Mouse (Mus musculus) liver, embryonic 16.5 days (tissue): ENCODE results near the gene Etfbkmt. TPM values are rescaled to one million over a fixed set of nuclear protein-coding genes. Genes with fewer than 3 reads are reported as not detected.
"Not testable (repeated sequence)": the region's sequence is repeated elsewhere in the genome, so short reads cannot be mapped to it uniquely, and the experiment has no call there.

Experiments
- ATAC-seq: fragments of 200-750 bp; cut with Nextera tagmentation; 2 replicates; pipeline ENCODE4 v1.8.0; 2017; ENCODE audit warnings: low read depth, mild to moderate bottlenecking, moderate number of reproducible peaks, moderate library complexity
- H3K27ac ChIP-seq: fragments of 300-500 bp; sonication (generic); 2 replicates; pipeline ENCODE4 v1.5.1; 2014; ENCODE audit warnings: mild to moderate bottlenecking, low read length
- H3K27me3 ChIP-seq: fragments of 300-500 bp; sonication (generic); 2 replicates; pipeline ENCODE4 v1.6.1; 2014; ENCODE audit warnings: low read depth, low read length, mixed read lengths; ENCODE audit not compliant: control insufficient read depth, insufficient read depth
- H3K36me3 ChIP-seq: fragments of 300-500 bp; sonication (generic); 2 replicates; pipeline ENCODE4 v1.6.1; 2014; ENCODE audit warnings: mild to moderate bottlenecking; ENCODE audit not compliant: control insufficient read depth, insufficient read depth
- H3K4me1 ChIP-seq: fragments of 300-500 bp; sonication (generic); 2 replicates; pipeline ENCODE4 v1.6.1; 2014; ENCODE audit warnings: low read depth, low read length, mixed read lengths; ENCODE audit not compliant: control insufficient read depth
- H3K4me2 ChIP-seq: fragments of 300-500 bp; sonication (generic); 2 replicates; pipeline ENCODE4 v1.6.1; 2014; ENCODE audit warnings: low read depth, low read length, mixed read lengths
- H3K4me3 ChIP-seq: fragments of 300-500 bp; sonication (generic); 2 replicates; pipeline ENCODE4 v1.5.1; 2014; ENCODE audit warnings: low read depth, mild to moderate bottlenecking, low read length
- H3K9ac ChIP-seq: fragments of 300-500 bp; sonication (generic); 2 replicates; pipeline ENCODE4 v1.6.1; 2014; ENCODE audit warnings: low read depth, low read length
- H3K9me3 ChIP-seq: fragments of 300-500 bp; sonication (generic); replicated peaks from 2 replicates; pipeline ENCODE4 v1.6.1; 2016; ENCODE audit warnings: low read length; ENCODE audit not compliant: control insufficient read depth
- WGBS: fragments of 180-500 bp; shearing (Covaris S2); extraction: QIAGEN DNeasy Blood & Tissue Kit; methylation state at CpG from one replicate; pipeline ENCODE4 v1.1.7; 2014; ENCODE audit not compliant: insufficient replicate concordance; 5-methylcytosine and 5-hydroxymethylcytosine counted together
- polyA plus RNA-seq: library from polyadenylated mRNA; unstranded; fragments of >200 nt; fragmentation: Nextera tagmentation; extraction: Ambion mirVana; gene quantifications from 2 replicates; pipeline ENCODE4 v1.2.1, GENCODE M21; 2015

Etfbkmt gene
- polyA plus RNA-seq, 1 experiment from 2014 or later: 15.7 TPM

- Histone ChIP-seq H3K9me3 (no peaks in the 10 kb centered on the region), H3K9ac (no peak overlapping the region), H3K4me3 (no peak overlapping the region), H3K27ac (no peak overlapping the region), H3K4me1 (no peaks in the 10 kb centered on the region), H3K27me3 (no peaks in the 10 kb centered on the region), H3K4me2 (no peak overlapping the region), H3K36me3 (no peaks in the 10 kb centered on the region)
- 55% methylated on average over 1 of the region's 1 CpGs for WGBS
- no peak for ATAC-seq
Measured at GRCm38 (mm10) chr6:149167672-149168071, 28.0 kb downstream of the Etfbkmt start.

DNA sequence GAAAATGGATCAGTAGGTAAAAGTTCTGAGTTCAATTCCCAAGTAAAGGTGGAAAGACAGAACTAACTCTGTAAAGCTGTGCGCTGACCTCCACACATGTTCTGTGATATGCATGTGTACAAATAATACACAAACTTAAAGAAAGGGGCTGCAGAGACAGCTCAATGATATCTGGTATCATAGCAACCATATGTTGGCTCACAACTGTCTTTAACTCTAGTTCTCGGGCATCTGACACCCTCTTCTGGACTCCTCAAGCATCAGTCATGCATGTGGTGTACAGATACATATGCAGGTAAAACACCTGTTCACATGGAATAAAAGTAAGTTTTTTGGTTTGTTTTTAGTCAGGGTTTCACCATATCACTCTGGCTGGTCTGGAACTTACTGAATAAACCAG lies 28.8 kb downstream of the Etfbkmt start:
- Histone ChIP-seq H3K27me3 (no peaks in the 10 kb centered on the region), H3K36me3 (no peaks in the 10 kb centered on the region), H3K27ac (no peak overlapping the region), H3K4me3 (no peak overlapping the region), H3K9me3 (no peaks in the 10 kb centered on the region), H3K9ac (no peak overlapping the region), H3K4me2 (no peak overlapping the region), H3K4me1 (no peaks in the 10 kb centered on the region)
- ATAC-seq: no peak
- WGBS: 62% methylated on average over 2 of the region's 2 CpGs

GRCm38 (mm10) chr6:149169965-149170364 lies 30.3 kb downstream of the Etfbkmt start:
- H3K36me3 ChIP-seq, H3K27me3 ChIP-seq, H3K4me2 ChIP-seq, H3K4me3 ChIP-seq, H3K9me3 ChIP-seq, ATAC-seq, H3K9ac ChIP-seq, H3K27ac ChIP-seq, H3K4me1 ChIP-seq: not testable (repeated sequence)
- WGBS: 76% methylated on average over 4 of the region's 4 CpGs

DNA sequence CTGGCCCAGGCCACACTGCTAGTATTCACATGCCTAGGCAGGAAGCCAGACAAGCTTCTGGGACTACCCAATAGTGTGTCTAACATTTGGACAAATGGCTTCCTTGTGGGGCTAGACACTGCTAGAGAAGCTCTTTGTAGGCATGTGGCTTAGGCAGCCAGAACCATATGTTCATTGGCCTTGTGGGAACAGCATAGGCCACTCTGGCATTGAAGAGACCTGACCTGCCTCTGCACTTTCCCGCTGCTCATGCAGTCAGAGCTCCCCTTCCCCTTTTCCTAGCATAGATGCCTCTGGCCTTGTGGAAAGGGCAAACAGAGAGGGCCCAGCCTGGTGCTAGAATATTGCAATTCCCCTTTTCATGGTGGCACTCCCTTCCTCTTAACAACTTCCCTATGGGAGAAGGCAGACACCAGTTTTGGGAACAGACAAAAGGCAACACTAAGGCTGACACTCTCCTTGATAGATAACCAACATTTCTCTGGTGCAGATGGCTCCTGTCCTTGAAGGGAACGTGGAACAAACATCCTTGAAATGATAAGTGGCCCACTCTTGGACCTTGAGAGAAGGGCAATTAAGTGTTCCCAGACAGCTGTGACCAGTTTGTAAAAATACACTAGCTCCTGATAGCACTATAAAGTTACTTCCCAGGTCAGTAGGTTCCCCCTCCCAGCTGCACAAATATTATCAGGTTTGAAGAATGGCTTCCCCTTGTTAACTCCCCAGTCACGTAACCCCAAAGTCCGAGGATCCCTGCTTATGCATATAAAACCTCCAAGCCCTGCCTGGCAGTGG lies 34.4 kb downstream of the Etfbkmt start:
- H3K9ac ChIP-seq: no peak overlapping the region
- H3K27ac ChIP-seq: no peak overlapping the region
- no peaks in the 10 kb centered on the region for H3K27me3 ChIP-seq
- no peak overlapping the region for H3K4me3 ChIP-seq
- no peak overlapping the region for H3K4me2 ChIP-seq
- no peak for ATAC-seq
- 52% methylated on average over 4 of the region's 4 CpGs for WGBS
- peaks cover 4% of the 10 kb centered on the region; the same call in 1 of the 2 replicates for H3K36me3 ChIP-seq
- no peaks in the 10 kb centered on the region; the same call in 1 of the 2 replicates for H3K4me1 ChIP-seq
- H3K9me3 ChIP-seq: no peaks in the 10 kb centered on the region

GRCm38 (mm10) chr6:149174932-149175570 lies 35.4 kb downstream of the Etfbkmt start:
- Histone ChIP-seq H3K9ac (no peak overlapping the region), H3K27me3 (no peaks in the 10 kb centered on the region), H3K9me3 (no peaks in the 10 kb centered on the region), H3K4me1 (no peaks in the 10 kb centered on the region; the same call in 1 of the 2 replicates), H3K36me3 (peaks cover 4% of the 10 kb centered on the region; the same call in 1 of the 2 replicates), H3K4me2 (no peak overlapping the region), H3K27ac (no peak overlapping the region), H3K4me3 (no peak overlapping the region)
- WGBS: 66% methylated on average over 3 of the region's 3 CpGs
- ATAC-seq: no peak

DNA sequence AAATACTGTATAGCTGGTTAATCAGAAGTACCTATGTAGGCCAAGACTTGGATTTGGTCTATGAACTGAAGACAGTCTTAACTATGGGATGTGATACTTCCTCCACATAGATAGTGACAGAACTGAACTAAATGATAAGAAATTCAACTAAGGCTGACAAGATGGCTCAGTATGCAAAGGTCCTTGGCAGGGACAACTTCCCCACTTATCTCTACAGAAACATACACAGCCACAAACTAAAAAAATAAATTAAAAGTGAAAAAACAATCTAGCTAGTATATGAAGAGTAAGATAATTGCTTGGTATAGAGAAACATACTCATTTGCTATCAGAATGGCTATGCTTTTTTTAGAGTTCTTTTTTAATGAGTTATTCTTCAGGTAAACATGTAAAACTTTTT lies 39.4 kb downstream of the Etfbkmt start:
- ATAC-seq: peak; percentile 72
- peaks cover 12% of the 10 kb centered on the region for H3K36me3 ChIP-seq
- H3K27me3 ChIP-seq: no peaks in the 10 kb centered on the region
- no peak overlapping the region for H3K9ac ChIP-seq
- no peak overlapping the region for H3K27ac ChIP-seq
- H3K4me1 ChIP-seq: no peaks in the 10 kb centered on the region; the same call in 1 of the 2 replicates
- no peak overlapping the region for H3K4me2 ChIP-seq
- no peaks in the 10 kb centered on the region for H3K9me3 ChIP-seq
- no peak overlapping the region for H3K4me3 ChIP-seq

DNA sequence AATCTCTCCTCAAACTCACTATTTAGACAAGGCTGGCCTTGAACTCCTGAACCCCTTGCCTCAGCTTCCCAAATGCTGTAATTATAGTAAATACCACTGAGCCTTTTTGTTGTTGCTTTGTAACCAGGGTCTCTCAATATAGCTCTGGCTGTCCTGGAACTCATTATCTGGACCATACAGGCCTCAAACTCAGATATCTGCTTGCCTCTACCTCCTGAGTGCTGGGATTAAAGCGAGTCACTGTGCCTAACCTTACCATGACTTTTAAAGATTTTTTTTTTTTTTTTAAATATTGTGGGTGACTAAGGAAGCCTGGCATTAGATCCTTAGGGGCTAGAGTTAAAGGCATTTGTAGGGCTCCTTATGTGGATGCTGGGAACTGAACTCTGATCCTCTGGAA lies 44.4 kb downstream of the Etfbkmt start:
- WGBS: 29% methylated on average over 1 of the region's 1 CpGs
- Histone ChIP-seq H3K9ac (no peak overlapping the region), H3K27me3 (no peaks in the 10 kb centered on the region), H3K27ac (no peak overlapping the region), H3K4me2 (no peak overlapping the region), H3K4me1 (peaks cover 5% of the 10 kb centered on the region), H3K36me3 (peaks cover 8% of the 10 kb centered on the region), H3K4me3 (no peak overlapping the region), H3K9me3 (no peaks in the 10 kb centered on the region)
- 0 out of 2 replicates have a peak, but pooled peaks have one; percentile 8 for ATAC-seq

- WGBS: 34% methylated on average over 1 of the region's 1 CpGs
- Histone ChIP-seq H3K4me2 (peak overlapping the region; percentile 69), H3K4me1 (peaks cover 14% of the 10 kb centered on the region), H3K36me3 (peaks cover 5% of the 10 kb centered on the region), H3K4me3 (peak overlapping the region; percentile 28), H3K9me3 (no peaks in the 10 kb centered on the region), H3K27ac (no peak overlapping the region), H3K9ac (no peak overlapping the region; the same call in 1 of the 2 replicates), H3K27me3 (no peaks in the 10 kb centered on the region)
- no peak for ATAC-seq
Measured at GRCm38 (mm10) chr6:149187371-149187770, 47.7 kb downstream of the Etfbkmt start.
